8 mouse cellular contexts compared by ENCODE assay signal in genomic region chr10:128409692-128410559, GRCm38 (mm10). TPM values are rescaled to one million over a fixed set of nuclear protein-coding genes. Genes with fewer than 3 reads are reported as not detected.
DNase-seq lines count a peak whose midpoint lies in the region; ATAC-seq lines count a peak whose summit lies in the region.

No protein-coding gene starts in this region.

- DNase-seq in adrenal gland, adult (ENCODE audit: inconsistent age in 2 of 2, low spot score in 1 of 2): peak; percentile 98 to 99
- DNase-seq in embryo, embryonic 10.5 days (ENCODE audit: low spot score): peak; percentile 99
- peak; percentile 97 for DNase-seq in gastrocnemius, postnatal 14 days
- peak; percentile 98 for DNase-seq in left cerebral cortex, postnatal 10 days (ENCODE audit: extremely low spot score in 1 of 2, low spot score in 2 of 2)
- peak; percentile 97 for DNase-seq in right cerebral cortex, postnatal 25 days
- peak; percentile 95 to 96 for DNase-seq in urinary bladder, postnatal 4 days (ENCODE audit: low spot score in 2 of 2)

- ATAC-seq in inflammation-experienced regulatory T-cells, adult 6 months: peak; percentile 90
- peak; percentile 89 for ATAC-seq in megakaryocyte-erythroid progenitor cell, adult 5-6 weeks (replicated peaks; ENCODE audit: low FRiP score, low TSS enrichment, poor library complexity, severe bottlenecking)

- intact Hi-C loops in gastrocnemius, postnatal 14 days (cut with DNase I; ENCODE audit: low total_unique reads): loop anchor here (2.0 kb wide), 1 partner anchor 45 kb away; no protein-coding TSS in a partner anchor
- intact Hi-C loops in left cerebral cortex, postnatal 10 days (cut with DNase I): loop anchor here (5.0 kb wide), 1 partner anchor 47 kb away; the partner anchor contains the start of gene Smarcc2

RNA-seq across cellular contexts. Expression of gene Nabp2, which starts 1.4 kb away (rescaled TPM):
- total RNA-seq in gastrocnemius, postnatal 14 days (2021): 10 to 100 TPM; 48.2 to 51.8 TPM
- 10 to 100 TPM; 68.8 to 87.0 (median 73.8) TPM for polyA plus RNA-seq in inflammation-experienced regulatory T-cells, adult 6 months (2017; shearing (Covaris generic))
- total RNA-seq in left cerebral cortex, postnatal 10 days (2021): 10 to 100 TPM; 88.5 to 93.8 TPM
- total RNA-seq in megakaryocyte-erythroid progenitor cell, adult 5-6 weeks (2014; fragmentation: Nextera tagmentation): 63.0 and 130 TPM in 2 replicates
- total RNA-seq in megakaryocyte-erythroid progenitor cell, adult 5-6 weeks (2017): 54.4 and 98.8 TPM in 2 replicates

RNA-seq across cellular contexts. Expression of gene Rnf41, which starts 1.5 kb away (rescaled TPM):
- 10 to 100 TPM; 12.9 to 13.0 TPM for total RNA-seq in gastrocnemius, postnatal 14 days (2021)
- polyA plus RNA-seq in inflammation-experienced regulatory T-cells, adult 6 months (2017; shearing (Covaris generic)): 10 to 100 TPM; 25.2 to 42.2 (median 37.9) TPM
- 10 to 100 TPM; 79.3 to 81.6 TPM for total RNA-seq in left cerebral cortex, postnatal 10 days (2021)
- 20.9 and 21.6 TPM in 2 replicates for total RNA-seq in megakaryocyte-erythroid progenitor cell, adult 5-6 weeks (2014; fragmentation: Nextera tagmentation)
- total RNA-seq in megakaryocyte-erythroid progenitor cell, adult 5-6 weeks (2017): 8.8 and 12.9 TPM in 2 replicates

RNA-seq across cellular contexts. Expression of gene Slc39a5, which starts 8.9 kb away (rescaled TPM):
- total RNA-seq in gastrocnemius, postnatal 14 days (2021): not detected
- polyA plus RNA-seq in inflammation-experienced regulatory T-cells, adult 6 months (2017; shearing (Covaris generic)): not detected
- total RNA-seq in left cerebral cortex, postnatal 10 days (2021): under 1 TPM; 0.56 to 0.69 TPM
- total RNA-seq in megakaryocyte-erythroid progenitor cell, adult 5-6 weeks (2014; fragmentation: Nextera tagmentation): not detected in 2 replicates
- not detected in 2 replicates for total RNA-seq in megakaryocyte-erythroid progenitor cell, adult 5-6 weeks (2017)

RNA-seq across cellular contexts. Expression of gene Ankrd52, which starts 33.0 kb away (rescaled TPM):
- total RNA-seq in gastrocnemius, postnatal 14 days (2021): 10 to 100 TPM; 53.7 to 54.8 TPM
- 1 to 10 TPM; 1.7 to 6.7 (median 3.6) TPM for polyA plus RNA-seq in inflammation-experienced regulatory T-cells, adult 6 months (2017; shearing (Covaris generic))
- 10 to 100 TPM; 74.4 TPM for total RNA-seq in left cerebral cortex, postnatal 10 days (2021)
- 62.2 and 68.5 TPM in 2 replicates for total RNA-seq in megakaryocyte-erythroid progenitor cell, adult 5-6 weeks (2014; fragmentation: Nextera tagmentation)
- 8.3 and 11.7 TPM in 2 replicates for total RNA-seq in megakaryocyte-erythroid progenitor cell, adult 5-6 weeks (2017)

RNA-seq across cellular contexts. Expression of gene Coq10a, which starts 41.1 kb away (rescaled TPM):
- total RNA-seq in gastrocnemius, postnatal 14 days (2021): 100 to 1,000 TPM; 257 to 331 TPM
- 10 to 100 TPM; 12.8 to 19.9 (median 17.3) TPM for polyA plus RNA-seq in inflammation-experienced regulatory T-cells, adult 6 months (2017; shearing (Covaris generic))
- total RNA-seq in left cerebral cortex, postnatal 10 days (2021): 10 to 100 TPM; 69.8 to 74.6 TPM
- 12.9 and 16.8 TPM in 2 replicates for total RNA-seq in megakaryocyte-erythroid progenitor cell, adult 5-6 weeks (2014; fragmentation: Nextera tagmentation)
- 8.8 and 10.9 TPM in 2 replicates for total RNA-seq in megakaryocyte-erythroid progenitor cell, adult 5-6 weeks (2017)

Comparison
In these comparisons a context has a peak if more than half of its experiments do, and no peak if none do; other contexts are left out.
1. Peak in every context shown above with its lines: DNase-seq and ATAC-seq.